9 mouse cellular contexts compared by ENCODE assay signal in genomic region chr10:69705806-69706768, GRCm38 (mm10).
DNase-seq lines count a peak whose midpoint lies in the region; ATAC-seq lines count a peak whose summit lies in the region.
"Had no signal": no experiment of that assay in that cellular context is flagged by ENCODE, and none has a peak within 500 bp of the region (broad histone marks: within the 10 kb centered on the region; RNA-seq: fewer than 3 reads in every experiment).

No protein-coding gene starts in this region.

- no peaks in the 10 kb centered on the region for H3K36me3 ChIP-seq in limb, embryonic 12.5 days
- H3K36me3 ChIP-seq in stomach, embryonic 16.5 days (ENCODE audit: control insufficient read depth, insufficient read depth, low read length): no peaks in the 10 kb centered on the region

- ATAC-seq in cerebellum, adult (ENCODE audit: insufficient number of reproducible peaks, low FRiP score, low TSS enrichment): peak; percentile 43
- no peak for ATAC-seq in limb, embryonic 12.5 days (ENCODE audit: insufficient number of reproducible peaks, insufficient read depth, low FRiP score, low TSS enrichment, low read depth)
- no peak for ATAC-seq in stomach, embryonic 16.5 days (ENCODE audit: insufficient read depth, low FRiP score)

- no peaks in the 10 kb centered on the region for H3K9me3 ChIP-seq in limb, embryonic 12.5 days
- no peaks in the 10 kb centered on the region for H3K9me3 ChIP-seq in stomach, embryonic 16.5 days (replicated peaks; ENCODE audit: control insufficient read depth, low read length)

- no peak overlapping the region for H3K27ac ChIP-seq in limb, embryonic 12.5 days
- no peak overlapping the region for H3K27ac ChIP-seq in stomach, embryonic 16.5 days (ENCODE audit: low read length)
- H3K27ac ChIP-seq: liver, embryonic 14.5 days had no signal

- peaks cover 12% of the 10 kb centered on the region; the same call in 1 of the 2 replicates for H3K27me3 ChIP-seq in limb, embryonic 12.5 days
- no peaks in the 10 kb centered on the region for H3K27me3 ChIP-seq in stomach, embryonic 16.5 days (ENCODE audit: control insufficient read depth, insufficient read depth, low read length)

- 10% methylated on average over 17 of the region's 17 CpGs for WGBS in limb, embryonic 12.5 days
- WGBS in stomach, embryonic 16.5 days: 14% methylated on average over 17 of the region's 17 CpGs

- H3K4me1 ChIP-seq in limb, embryonic 12.5 days (replicated peaks): peaks cover 18% of the 10 kb centered on the region
- no peaks in the 10 kb centered on the region; the same call in 1 of the 2 replicates for H3K4me1 ChIP-seq in stomach, embryonic 16.5 days (ENCODE audit: control insufficient read depth, insufficient read depth, low read length)

- DNase-seq in cerebellum, postnatal 4 days (ENCODE audit: low spot score in 2 of 2): no peak
- DNase-seq in right cerebral cortex, adult 2 months (ENCODE audit: low spot score in 2 of 2): peak; percentile 57 to 64
- no peak for DNase-seq in right cerebral cortex, postnatal 36 days (ENCODE audit: low spot score in 2 of 2)
- DNase-seq in ovary, postnatal 36 days (ENCODE audit: low spot score): no peak
- DNase-seq in gastrocnemius, adult 18-20 months (ENCODE audit: low spot score): no peak

- peak overlapping the region; percentile 47 for H3K9ac ChIP-seq in limb, embryonic 12.5 days (replicated peaks)
- H3K9ac ChIP-seq in stomach, embryonic 16.5 days (ENCODE audit: low read length): peak overlapping the region; percentile 44
- H3K9ac ChIP-seq: liver, embryonic 14.5 days had no signal

- peak overlapping the region; percentile 55 for H3K4me2 ChIP-seq in limb, embryonic 12.5 days
- H3K4me2 ChIP-seq in stomach, embryonic 16.5 days (ENCODE audit: low read depth, low read length): peak overlapping the region; percentile 44

- peak overlapping the region; percentile 26 for H3K4me3 ChIP-seq in limb, embryonic 12.5 days (replicated peaks)
- H3K4me3 ChIP-seq in stomach, embryonic 16.5 days (replicated peaks; ENCODE audit: low read length): peak overlapping the region; percentile 27

Comparison
In these comparisons a context has a peak if more than half of its experiments do, and no peak if none do; other contexts are left out.
1. DNase-seq: peak in right cerebral cortex, adult 2 months (2 of 2); none in cerebellum, postnatal 4 days (0 of 2), right cerebral cortex, postnatal 36 days (0 of 2), ovary, postnatal 36 days (single experiment) and gastrocnemius, adult 18-20 months (single experiment).